Mouse (Mus musculus) bone marrow, adult 2 months (tissue): Measurements from ENCODE around the gene Nanos3.

Source experiments
- CTCF ChIP-seq: fragments of 200-500 bp; IDR thresholded peaks from 2 replicates; pipeline ENCODE4 v1.5.1; 2011; ENCODE audit warnings: low read length, control low read depth; ENCODE audit not compliant: control insufficient read depth, insufficient read depth
- POLR2A ChIP-seq: fragments of 200-500 bp; IDR thresholded peaks from 2 replicates; pipeline ENCODE4 v1.6.1; 2011; ENCODE audit warnings: low read depth, mild to moderate bottlenecking, control low read depth, low read length, borderline replicate concordance; ENCODE audit not compliant: control insufficient read depth

DNA sequence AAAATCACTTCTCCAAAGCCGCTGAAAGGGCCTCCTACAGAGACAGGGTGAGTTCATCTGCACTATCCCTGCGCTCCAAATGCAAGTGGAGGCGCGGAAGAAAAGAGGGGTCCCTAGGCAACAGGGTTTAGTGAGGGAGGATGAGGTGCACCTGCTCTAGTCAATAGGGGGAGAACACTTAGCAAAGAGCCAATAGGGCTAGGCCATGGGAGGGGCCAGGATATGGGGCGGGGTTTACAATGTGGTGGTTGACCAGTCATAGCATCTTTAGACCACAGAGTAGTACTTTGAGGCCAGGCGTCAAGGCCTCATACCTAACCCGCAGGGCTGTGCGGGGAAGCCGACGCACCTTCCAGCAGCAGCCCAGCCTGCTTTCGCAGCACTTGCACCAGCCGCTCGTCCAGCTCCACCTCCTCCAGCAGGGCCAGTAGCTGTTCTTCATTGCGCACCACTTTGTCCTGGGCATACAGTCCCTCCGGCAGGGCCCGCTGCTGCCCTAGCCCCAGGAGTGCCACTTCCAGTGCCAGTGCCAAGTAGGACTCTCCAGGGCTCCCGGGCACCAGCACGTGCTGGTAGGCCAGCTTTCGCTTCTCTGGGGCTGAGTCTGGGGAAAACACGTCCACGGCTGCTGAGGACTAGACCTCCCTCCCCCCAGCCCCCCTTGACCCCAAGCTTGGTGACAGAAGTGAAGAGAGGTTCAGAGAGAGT lies 38.5 kb upstream of the Nanos3 start:
- TF ChIP-seq CTCF (no peak), POLR2A (no peak)
